Mouse (Mus musculus) heart, postnatal 0 days (tissue): ENCODE measurements around the gene Retreg1.

ENCODE experiments used
- CTCF ChIP-seq: IDR thresholded peaks from 2 replicates; pipeline ENCODE4 v1.5.1; 2016; ENCODE audit warnings: antibody characterized with exemption, control low read depth, low read depth
- EP300 ChIP-seq: IDR thresholded peaks from 2 replicates; pipeline ENCODE4 v1.6.1; 2016; ENCODE audit warnings: antibody characterized with exemption, low read depth

- TF ChIP-seq CTCF: no peak
- no peak for TF ChIP-seq EP300
Observed at GRCm38 (mm10) chr15:25934411-25934810, 91.4 kb downstream of the Retreg1 start.
